9 mouse cellular contexts compared by ENCODE assay signal in the genomic region with DNA sequence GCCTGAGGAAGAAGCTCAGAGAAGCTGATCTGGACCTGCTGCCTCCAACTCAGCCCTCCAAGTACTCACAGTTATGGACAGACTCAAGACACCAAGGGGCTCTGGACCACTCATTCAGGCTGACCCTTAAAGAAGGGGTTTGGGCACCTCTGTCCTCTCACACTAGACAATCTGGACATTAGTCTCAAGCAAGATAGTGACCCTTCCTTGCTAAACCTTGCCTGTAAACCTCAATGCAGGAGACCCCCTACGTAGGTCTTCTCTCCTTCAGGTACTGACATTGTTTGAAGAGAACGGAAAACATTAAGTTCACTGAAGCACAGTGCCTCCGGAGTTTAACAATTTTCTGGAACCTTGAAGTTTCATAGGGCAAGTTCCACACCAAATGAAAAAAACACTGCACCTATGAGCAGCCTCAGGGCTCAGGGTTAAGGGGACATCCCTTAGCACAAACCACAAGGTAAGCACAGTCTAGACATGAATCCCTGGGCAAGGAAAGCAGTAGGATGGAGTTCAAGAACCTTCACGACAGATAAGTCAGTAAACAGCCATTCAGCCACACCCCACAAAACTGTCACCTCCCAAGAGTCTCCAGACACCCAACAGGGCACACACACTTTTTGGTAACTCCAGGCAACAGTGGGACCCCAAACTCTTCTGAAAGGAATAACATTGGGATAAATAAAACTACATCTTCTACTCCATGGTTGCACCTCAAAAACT. TPM values are rescaled to one million over a fixed set of nuclear protein-coding genes. Genes with fewer than 3 reads are reported as not detected.
DNase-seq lines count a peak whose midpoint lies in the region; ATAC-seq lines count a peak whose summit lies in the region.
"Had no signal": no experiment of that assay in that cellular context is flagged by ENCODE, and none has a peak within 500 bp of the region (broad histone marks: within the 10 kb centered on the region; RNA-seq: fewer than 3 reads in every experiment).

No protein-coding gene starts in this region.

- WGBS in kidney, embryonic 15.5 days = 48% methylated on average over 4 of the region's 4 CpGs
- 57% methylated on average over 4 of the region's 4 CpGs for WGBS in hindbrain, embryonic 15.5 days
- 58% methylated on average over 4 of the region's 4 CpGs for WGBS in midbrain, embryonic 13.5 days

- no peak for DNase-seq in kidney, adult 8-10 months
- peak; percentile 67 for DNase-seq in c-Kit-positive CD71-positive TER-119-positive erythroid progenitor cells, embryonic 14.5 days (ENCODE audit: low spot score)
- DNase-seq in right cerebral cortex, postnatal 4 days = no peak
- no peak for DNase-seq in natural killer cell, adult 2 months (ENCODE audit: low spot score in 2 of 2)
- DNase-seq in frontal cortex, postnatal 36 days (ENCODE audit: low spot score in 2 of 2) = no peak

- H3K4me1 ChIP-seq in kidney, embryonic 15.5 days = peaks cover 44% of the 10 kb centered on the region
- H3K4me1 ChIP-seq in hindbrain, embryonic 15.5 days (replicated peaks) = peaks cover 39% of the 10 kb centered on the region
- peaks cover 33% of the 10 kb centered on the region for H3K4me1 ChIP-seq in midbrain, embryonic 13.5 days (replicated peaks)

- H3K4me3 ChIP-seq in kidney, embryonic 15.5 days (replicated peaks) = peak overlapping the region; percentile 98
- H3K4me3 ChIP-seq in hindbrain, embryonic 15.5 days = peak overlapping the region; percentile 77
- H3K4me3 ChIP-seq in midbrain, embryonic 13.5 days (replicated peaks) = peak overlapping the region; percentile 95

- H3K36me3 ChIP-seq in kidney, embryonic 15.5 days = peaks cover 28% of the 10 kb centered on the region
- peaks cover 13% of the 10 kb centered on the region for H3K36me3 ChIP-seq in hindbrain, embryonic 15.5 days
- H3K36me3 ChIP-seq in midbrain, embryonic 13.5 days = peaks cover 23% of the 10 kb centered on the region

- H3K9me3 ChIP-seq in kidney, embryonic 15.5 days (replicated peaks) = no peaks in the 10 kb centered on the region
- no peaks in the 10 kb centered on the region for H3K9me3 ChIP-seq in hindbrain, embryonic 15.5 days
- H3K9me3 ChIP-seq in midbrain, embryonic 13.5 days = no peaks in the 10 kb centered on the region

- H3K9ac ChIP-seq in kidney, embryonic 15.5 days = peak overlapping the region; percentile 88
- peak overlapping the region; percentile 78 for H3K9ac ChIP-seq in hindbrain, embryonic 15.5 days
- H3K9ac ChIP-seq in midbrain, embryonic 13.5 days (replicated peaks) = peak overlapping the region; percentile 92

- ATAC-seq in kidney, embryonic 15.5 days (replicated peaks; ENCODE audit: low FRiP score) = no peak
- ATAC-seq in hindbrain, embryonic 15.5 days (ENCODE audit: low FRiP score, low read depth) = no peak
- ATAC-seq in midbrain, embryonic 13.5 days = no peak

- peak overlapping the region; percentile 90 for H3K4me2 ChIP-seq in kidney, embryonic 15.5 days
- H3K4me2 ChIP-seq in hindbrain, embryonic 15.5 days = peak overlapping the region; percentile 87
- H3K4me2 ChIP-seq in midbrain, embryonic 13.5 days (replicated peaks) = peak overlapping the region; percentile 88

- no peaks in the 10 kb centered on the region for H3K27me3 ChIP-seq in kidney, embryonic 15.5 days
- H3K27me3 ChIP-seq in hindbrain, embryonic 15.5 days = no peaks in the 10 kb centered on the region
- no peaks in the 10 kb centered on the region for H3K27me3 ChIP-seq in midbrain, embryonic 13.5 days

- peak overlapping the region; percentile 92 for H3K27ac ChIP-seq in kidney, embryonic 15.5 days
- 0 out of 2 replicates have a peak overlapping the region, but pooled peaks have one; percentile 87 for H3K27ac ChIP-seq in hindbrain, embryonic 15.5 days (replicated peaks)
- H3K27ac ChIP-seq in midbrain, embryonic 13.5 days = peak overlapping the region; percentile 87; the same call in 1 of the 2 replicates

RNA-seq across cellular contexts. Expression of a gene that starts 1.5 kb away (rescaled TPM):
- 32.2 and 35.9 TPM in 2 replicates for polyA plus RNA-seq in kidney, embryonic 15.5 days (2015; fragmentation: Nextera tagmentation; extraction: Ambion mirVana)
- polyA plus RNA-seq in hindbrain, embryonic 15.5 days (2015; fragmentation: Nextera tagmentation; extraction: Ambion mirVana) = 42.5 and 42.7 TPM in 2 replicates
- 24.4 and 31.2 TPM in 2 replicates for polyA plus RNA-seq in midbrain, embryonic 13.5 days (2015; fragmentation: Nextera tagmentation; extraction: Ambion mirVana)

RNA-seq across cellular contexts. Expression of a gene that starts 6.8 kb away (rescaled TPM):
- 32.7 and 33.9 TPM in 2 replicates for polyA plus RNA-seq in kidney, embryonic 15.5 days (2015; fragmentation: Nextera tagmentation; extraction: Ambion mirVana)
- 43.4 and 45.6 TPM in 2 replicates for polyA plus RNA-seq in hindbrain, embryonic 15.5 days (2015; fragmentation: Nextera tagmentation; extraction: Ambion mirVana)
- 42.7 and 51.3 TPM in 2 replicates for polyA plus RNA-seq in midbrain, embryonic 13.5 days (2015; fragmentation: Nextera tagmentation; extraction: Ambion mirVana)

RNA-seq across cellular contexts. Expression of a gene that starts 11.7 kb away (rescaled TPM):
- polyA plus RNA-seq in kidney, embryonic 15.5 days (2015; fragmentation: Nextera tagmentation; extraction: Ambion mirVana) = 25.4 and 29.3 TPM in 2 replicates
- polyA plus RNA-seq in hindbrain, embryonic 15.5 days (2015; fragmentation: Nextera tagmentation; extraction: Ambion mirVana) = 19.0 and 21.3 TPM in 2 replicates
- polyA plus RNA-seq in midbrain, embryonic 13.5 days (2015; fragmentation: Nextera tagmentation; extraction: Ambion mirVana) = 23.2 and 25.0 TPM in 2 replicates

RNA-seq across cellular contexts. Expression of a gene that starts 14.2 kb away (rescaled TPM):
- polyA plus RNA-seq in kidney, embryonic 15.5 days (2015; fragmentation: Nextera tagmentation; extraction: Ambion mirVana) = 118 and 140 TPM in 2 replicates
- 213 and 226 TPM in 2 replicates for polyA plus RNA-seq in hindbrain, embryonic 15.5 days (2015; fragmentation: Nextera tagmentation; extraction: Ambion mirVana)
- polyA plus RNA-seq in midbrain, embryonic 13.5 days (2015; fragmentation: Nextera tagmentation; extraction: Ambion mirVana) = 167 TPM in 2 replicates

RNA-seq across cellular contexts. Expression of a gene that starts 16.1 kb away (rescaled TPM):
- polyA plus RNA-seq in kidney, embryonic 15.5 days (2015; fragmentation: Nextera tagmentation; extraction: Ambion mirVana) = 0.28 and 0.29 TPM in 2 replicates
- polyA plus RNA-seq in hindbrain, embryonic 15.5 days (2015; fragmentation: Nextera tagmentation; extraction: Ambion mirVana) = 0.67 and 1.0 TPM in 2 replicates
- 0.78 and 0.84 TPM in 2 replicates for polyA plus RNA-seq in midbrain, embryonic 13.5 days (2015; fragmentation: Nextera tagmentation; extraction: Ambion mirVana)
- polyA plus RNA-seq: testis, adult 2 months had no signal
